Mouse (Mus musculus): ENCODE results near the gene Dph1.
"Not testable (repeated sequence)": the region's sequence is repeated elsewhere in the genome, so short reads cannot be mapped to it uniquely, and the experiment has no call there.

DNA sequence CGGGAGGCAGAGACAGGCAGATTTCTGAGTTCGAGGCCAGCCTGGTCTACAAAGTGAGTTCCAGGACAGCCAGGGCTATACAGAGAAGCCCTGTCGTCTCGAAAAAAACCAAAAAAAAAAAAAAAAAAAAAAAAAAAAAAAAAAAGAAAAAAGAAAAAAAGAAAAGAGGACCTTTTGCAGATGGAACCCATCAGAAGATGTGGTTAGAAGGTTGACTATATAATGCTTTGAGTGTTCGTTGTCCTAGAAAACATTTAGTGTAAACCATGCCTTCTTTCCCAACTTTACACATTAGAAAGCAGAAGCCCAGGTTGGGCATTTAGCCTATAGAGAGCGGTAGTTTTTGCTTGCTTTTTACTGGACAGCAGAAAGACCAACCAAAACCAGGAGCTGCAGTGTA lies 16.5 kb downstream of the Dph1 start:
- not testable (repeated sequence) for TF ChIP-seq CTCF (IDR thresholded peaks at IDR 0.05; ENCODE audit: borderline replicate concordance, insufficient read depth, low read depth, low read length); POLR2A (IDR thresholded peaks at IDR 0.05; ENCODE audit: borderline replicate concordance, insufficient read depth, low read length)

Data from cerebellum, adult 2 months (tissue).